Mouse (Mus musculus) mature B cell (primary cell): Measurements from ENCODE around the gene Slf2.

Experiments used
- in situ Hi-C: fragments of 300-500 bp; cut with MboI; formaldehyde crosslinking; loops from 2 replicates; pipeline ENCODE4 v1.14.3; 2019

The Slf2 gene

GRCm38 (mm10) chr19:44930744-44931453, at the start of gene Slf2:
TSS of gene Slf2 (plus strand) at chr19:44931151.
- in situ Hi-C loops, result no loop called here

- in situ Hi-C loops, result loop anchor here (25.0 kb wide), 1 partner anchor 295 kb away; no protein-coding TSS in a partner anchor
Measured at GRCm38 (mm10) chr19:44882552-44883024, 48.4 kb upstream of the Slf2 start.

DNA sequence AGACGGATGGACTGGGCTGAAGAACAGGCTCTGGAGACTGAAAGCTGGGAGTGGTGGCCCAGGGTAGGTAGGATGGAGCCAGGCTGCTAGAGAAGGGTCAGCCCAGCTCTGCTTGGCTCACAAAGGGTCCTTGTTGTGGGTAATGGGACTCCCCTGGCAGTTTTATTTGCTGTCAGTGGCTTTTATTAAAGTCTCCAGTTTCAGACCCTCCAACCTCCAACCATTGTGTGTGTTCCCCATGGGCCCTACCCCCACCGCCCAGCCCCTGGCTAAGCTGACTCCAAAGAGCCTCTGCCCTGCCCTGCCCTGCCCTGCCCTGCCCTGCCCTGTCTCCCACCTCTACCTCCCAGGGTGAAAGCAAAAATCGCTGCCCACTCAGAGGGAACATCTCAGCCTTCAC, 46.6 kb upstream of the Slf2 start:
- in situ Hi-C loops, result loop anchor here (25.0 kb wide), 1 partner anchor 297 kb away; no protein-coding TSS in a partner anchor

- in situ Hi-C loops, result loop anchor here (25.0 kb wide), 1 partner anchor 299 kb away; no protein-coding TSS in a partner anchor
Measured at GRCm38 (mm10) chr19:44886475-44886874, 44.5 kb upstream of the Slf2 start.

GRCm38 (mm10) chr19:44887679-44888235, 43.2 kb upstream of the Slf2 start:
- in situ Hi-C loops, result loop anchor here (25.0 kb wide), 1 partner anchor 300 kb away; no protein-coding TSS in a partner anchor

- in situ Hi-C loops, result loop anchor here (25.0 kb wide), 1 partner anchor 302 kb away; no protein-coding TSS in a partner anchor
Measured at GRCm38 (mm10) chr19:44889548-44889947, 41.4 kb upstream of the Slf2 start.

GRCm38 (mm10) chr19:44891446-44891845, 39.5 kb upstream of the Slf2 start:
- in situ Hi-C loops, result loop anchor here (25.0 kb wide), 1 partner anchor 304 kb away; no protein-coding TSS in a partner anchor

- in situ Hi-C loops, result loop anchor here (25.0 kb wide), 1 partner anchor 306 kb away; no protein-coding TSS in a partner anchor
Measured at GRCm38 (mm10) chr19:44893231-44893871, 37.6 kb upstream of the Slf2 start.

DNA sequence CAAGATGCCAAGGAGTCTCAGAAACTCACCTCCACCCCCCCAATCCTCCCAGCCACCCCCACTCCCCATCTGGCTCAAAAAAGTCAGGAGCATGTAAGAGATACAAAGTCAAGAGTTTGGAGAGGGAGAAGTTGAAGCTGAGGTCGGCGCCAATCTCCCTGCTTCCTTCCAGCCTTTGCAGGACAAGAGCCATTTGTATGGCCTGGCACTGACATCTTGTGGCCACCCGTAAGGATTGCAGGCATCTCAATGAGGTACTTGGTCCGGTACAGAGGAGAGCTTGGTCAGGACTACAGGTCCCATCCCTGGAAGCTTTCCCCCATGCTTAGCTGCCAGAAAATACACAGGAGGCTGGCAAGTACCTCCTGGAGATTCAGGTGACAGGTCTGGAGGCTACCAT, 35.7 kb upstream of the Slf2 start:
- in situ Hi-C loops, result loop anchor here (25.0 kb wide), 1 partner anchor 308 kb away; no protein-coding TSS in a partner anchor

- in situ Hi-C loops, result loop anchor here (25.0 kb wide), 1 partner anchor 309 kb away; no protein-coding TSS in a partner anchor
Measured at GRCm38 (mm10) chr19:44896450-44896849, 34.5 kb upstream of the Slf2 start.

- in situ Hi-C loops, result loop anchor here (25.0 kb wide), 1 partner anchor 310 kb away; no protein-coding TSS in a partner anchor
Measured at GRCm38 (mm10) chr19:44897521-44897920, 33.4 kb upstream of the Slf2 start.

GRCm38 (mm10) chr19:44898646-44899045, 32.3 kb upstream of the Slf2 start:
- in situ Hi-C loops, result loop anchor here (25.0 kb wide), 1 partner anchor 311 kb away; no protein-coding TSS in a partner anchor

GRCm38 (mm10) chr19:44899104-44899793, 31.7 kb upstream of the Slf2 start:
- in situ Hi-C loops, result loop anchor here (25.0 kb wide), 1 partner anchor 312 kb away; no protein-coding TSS in a partner anchor

DNA sequence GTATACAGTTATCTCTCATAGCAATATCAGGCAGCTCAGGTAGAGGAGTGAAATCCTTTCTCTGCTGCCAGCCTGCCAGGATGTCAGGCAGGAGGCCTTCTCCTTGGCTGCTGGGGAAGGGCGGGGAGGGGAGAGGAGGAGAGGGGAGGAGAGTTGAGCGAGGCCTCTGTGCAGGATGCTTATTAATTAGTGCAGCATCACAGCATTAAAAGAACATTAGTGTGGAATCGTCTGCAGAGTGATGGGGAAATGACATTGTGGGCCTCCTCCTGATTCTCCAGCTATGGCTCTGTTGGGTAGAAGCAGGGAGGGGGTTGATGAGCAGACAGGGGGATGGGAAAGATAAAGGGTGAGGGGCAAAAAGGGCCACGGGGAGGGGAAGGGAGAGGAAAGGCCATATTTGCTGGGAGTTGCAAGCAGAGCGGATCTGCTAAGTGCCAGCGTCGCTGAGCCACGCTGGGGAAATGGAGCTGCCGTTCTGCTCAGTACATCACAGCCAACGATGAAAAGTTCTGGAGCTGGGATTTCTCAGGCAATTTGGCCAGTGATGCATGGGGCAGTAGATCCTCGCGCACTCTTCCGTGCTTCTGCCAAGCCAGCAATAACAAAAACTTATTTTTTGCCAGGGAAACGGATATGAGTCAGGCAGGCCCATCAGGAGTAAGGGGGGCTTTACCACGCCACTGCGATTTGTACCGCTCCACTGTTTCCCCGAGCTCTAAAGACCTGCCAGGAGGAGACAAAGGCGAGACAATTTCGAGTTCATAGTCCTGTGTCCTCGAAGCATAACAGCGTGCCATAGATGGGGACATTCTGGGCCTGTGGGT, 30.8 kb upstream of the Slf2 start:
- in situ Hi-C loops, result loop anchor here (25.0 kb wide), 1 partner anchor 313 kb away; no protein-coding TSS in a partner anchor

- in situ Hi-C loops, result no loop called here
Measured at GRCm38 (mm10) chr19:44901047-44901446, 29.9 kb upstream of the Slf2 start.

- in situ Hi-C loops, result no loop called here
Measured at GRCm38 (mm10) chr19:44902324-44902723, 28.6 kb upstream of the Slf2 start.

DNA sequence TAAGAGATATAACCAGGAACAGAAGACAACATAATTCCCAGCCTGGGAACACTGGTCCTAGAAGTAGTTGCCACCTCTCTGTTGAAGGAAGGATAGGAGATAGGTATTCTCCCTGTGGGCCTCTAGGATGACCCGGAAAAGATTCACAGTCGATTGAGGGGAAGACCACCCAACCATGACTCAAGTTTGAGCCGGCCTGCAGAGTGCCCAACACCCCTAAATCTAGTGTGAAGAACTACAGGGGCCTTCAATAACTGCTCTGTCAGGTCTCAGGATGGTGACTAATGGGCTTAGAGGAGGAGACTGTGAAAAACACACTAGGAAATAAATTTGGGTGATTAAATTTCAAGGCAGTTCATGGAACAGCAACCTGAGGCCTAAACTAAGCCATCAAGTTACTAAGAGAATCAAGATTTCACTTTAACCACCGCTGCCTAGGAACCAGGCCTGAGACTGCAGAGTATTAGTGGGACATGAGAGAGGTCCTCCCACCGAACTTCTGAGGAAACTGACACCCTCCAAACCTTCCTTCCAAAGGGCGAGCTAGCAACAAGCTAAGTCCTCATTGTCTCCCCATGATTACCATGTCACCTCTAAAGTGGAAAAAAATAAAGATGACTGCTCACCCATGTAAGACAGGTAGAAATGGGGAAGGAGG, 27.5 kb upstream of the Slf2 start:
- in situ Hi-C loops, result no loop called here

DNA sequence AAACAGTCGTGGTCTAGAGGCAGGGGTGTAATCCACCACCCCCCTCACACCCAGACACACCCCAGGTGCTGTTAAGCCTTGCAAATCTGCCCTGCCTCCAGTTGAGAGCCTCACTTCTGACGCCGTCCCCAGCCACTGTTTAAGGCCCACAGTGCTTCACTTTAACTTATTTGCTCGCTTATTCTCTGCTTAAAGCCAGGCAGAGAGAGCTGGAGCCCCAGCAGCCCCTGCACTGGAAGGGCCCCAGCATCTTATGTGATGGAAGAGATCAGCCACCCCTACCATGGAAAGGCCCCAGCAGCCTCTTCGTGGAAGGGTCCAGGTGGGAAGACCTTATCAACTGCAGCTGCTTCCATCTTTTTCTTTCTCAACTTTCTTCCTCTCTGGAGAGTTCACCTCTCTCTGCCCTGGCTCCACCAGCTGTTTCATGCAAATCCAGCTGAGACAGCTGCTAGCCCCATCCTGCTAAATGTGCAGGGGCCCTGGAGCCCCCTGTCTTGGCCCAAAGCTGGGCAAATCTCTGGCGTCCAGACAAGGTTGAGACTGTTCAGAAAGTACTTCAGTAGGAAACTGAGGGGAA, 26.7 kb upstream of the Slf2 start:
- in situ Hi-C loops, result no loop called here

GRCm38 (mm10) chr19:44905316-44905715, 25.6 kb upstream of the Slf2 start:
- in situ Hi-C loops, result no loop called here
